Mouse (Mus musculus) forebrain, embryonic 11.5 days (tissue): ENCODE results near the gene Ilkap. TPM values are rescaled to one million over a fixed set of nuclear protein-coding genes. Genes with fewer than 3 reads are reported as not detected.

Experiments used
- ATAC-seq: fragments of 200-750 bp; cut with Nextera tagmentation; replicated peaks from 2 replicates; pipeline ENCODE4 v1.8.0; 2017; ENCODE audit warnings: moderate TSS enrichment; ENCODE audit not compliant: low FRiP score
- DNase-seq: peaks from one replicate; pipeline ENCODE4 v3.0.0-alpha.2; 2017; ENCODE audit warnings: low spot score
- H3K27ac ChIP-seq: fragments of 300-500 bp; sonication (generic); 2 replicates; pipeline ENCODE4 v1.5.1; 2014; ENCODE audit warnings: low read depth, low read length
- H3K27me3 ChIP-seq: fragments of 300-500 bp; sonication (generic); 2 replicates; pipeline ENCODE4 v1.6.1; 2014; ENCODE audit warnings: mild to moderate bottlenecking, low read length, mixed read lengths; ENCODE audit not compliant: control insufficient read depth, insufficient read depth
- H3K36me3 ChIP-seq: fragments of 300-500 bp; sonication (generic); 2 replicates; pipeline ENCODE4 v1.6.1; 2014; ENCODE audit warnings: mild to moderate bottlenecking, low read length, moderate library complexity, mixed read lengths; ENCODE audit not compliant: control insufficient read depth, insufficient read depth
- H3K4me1 ChIP-seq: fragments of 300-500 bp; sonication (generic); replicated peaks from 2 replicates; pipeline ENCODE4 v1.6.1; 2014; ENCODE audit warnings: low read length, mixed read lengths; ENCODE audit not compliant: control insufficient read depth, insufficient read depth
- H3K4me2 ChIP-seq: fragments of 300-500 bp; sonication (generic); 2 replicates; pipeline ENCODE4 v1.6.1; 2014; ENCODE audit warnings: low read depth, mild to moderate bottlenecking, low read length, moderate library complexity, mixed read lengths; ENCODE audit not compliant: severe bottlenecking
- H3K4me3 ChIP-seq: fragments of 300-500 bp; sonication (generic); 2 replicates; pipeline ENCODE4 v1.5.1; 2014; ENCODE audit warnings: low read depth, low read length
- H3K9ac ChIP-seq: fragments of 300-500 bp; sonication (generic); 2 replicates; pipeline ENCODE4 v1.6.1; 2014; ENCODE audit warnings: low read length
- H3K9me3 ChIP-seq: fragments of 300-500 bp; sonication (generic); 2 replicates; pipeline ENCODE4 v1.6.1; 2016; ENCODE audit warnings: low read length, mixed read lengths; ENCODE audit not compliant: control insufficient read depth
- WGBS: fragments of 180-500 bp; shearing (Covaris S2); extraction: QIAGEN DNeasy Blood & Tissue Kit; methylation state at CpG from one replicate; pipeline ENCODE4 v1.1.7; 2014; 5-methylcytosine and 5-hydroxymethylcytosine counted together
- polyA plus RNA-seq: library from polyadenylated mRNA; unstranded; fragments of >200 nt; fragmentation: Nextera tagmentation; extraction: Ambion mirVana; gene quantifications from 2 replicates; pipeline ENCODE4 v1.2.1, GENCODE M21; 2014

Gene Ilkap
- polyA plus RNA-seq, 1 experiment from 2014 or later, result 161 TPM

- WGBS, result 88% methylated on average over 11 of the region's 11 CpGs
- Histone ChIP-seq H3K27me3 (no peaks in the 10 kb centered on the region), H3K4me2 (no peak overlapping the region), H3K4me3 (no peak overlapping the region), H3K4me1 (no peaks in the 10 kb centered on the region), H3K27ac (no peak overlapping the region), H3K9ac (no peak overlapping the region), H3K36me3 (no peaks in the 10 kb centered on the region), H3K9me3 (no peaks in the 10 kb centered on the region)
- DNase-seq (no peak), ATAC-seq (no peak)
Measured at GRCm38 (mm10) chr1:91356105-91356504, 42.5 kb downstream of the Ilkap start.

GRCm38 (mm10) chr1:91352277-91352676 lies 46.3 kb downstream of the Ilkap start:
- ATAC-seq (no peak), DNase-seq (no peak)
- Histone ChIP-seq H3K9ac (no peak overlapping the region), H3K27me3 (no peaks in the 10 kb centered on the region), H3K27ac (no peak overlapping the region), H3K4me3 (no peak overlapping the region), H3K9me3 (no peaks in the 10 kb centered on the region), H3K36me3 (no peaks in the 10 kb centered on the region), H3K4me2 (no peak overlapping the region), H3K4me1 (no peaks in the 10 kb centered on the region)
- WGBS, result 84% methylated on average over 2 of the region's 2 CpGs

- peaks cover 6% of the 10 kb centered on the region for H3K27me3 ChIP-seq
- DNase-seq (no peak), ATAC-seq (no peak)
- H3K4me2 ChIP-seq, result no peak overlapping the region
- no peaks in the 10 kb centered on the region for H3K36me3 ChIP-seq
- no peak overlapping the region for H3K27ac ChIP-seq
- no peak overlapping the region for H3K4me3 ChIP-seq
- no peaks in the 10 kb centered on the region for H3K4me1 ChIP-seq
- H3K9me3 ChIP-seq, result no peaks in the 10 kb centered on the region
- H3K9ac ChIP-seq, result no peak overlapping the region
- 84% methylated on average over 3 of the region's 3 CpGs for WGBS
Measured at GRCm38 (mm10) chr1:91351249-91351648, 47.4 kb downstream of the Ilkap start.

- Histone ChIP-seq H3K4me3 (no peak within 1 kb of the TSS), H3K4me2 (no peak within 1 kb of the TSS), H3K9ac (no peak within 1 kb of the TSS), H3K9me3 (no peaks in the 10 kb centered on the region), H3K4me1 (no peaks in the 10 kb centered on the region), H3K27me3 (peaks cover 10% of the 10 kb centered on the region), H3K36me3 (no peaks in the 10 kb centered on the region), H3K27ac (no peak within 1 kb of the TSS)
- ATAC-seq (no peak), DNase-seq (no peak)
- 58% methylated on average over 4 of the region's 4 CpGs for WGBS
Measured at GRCm38 (mm10) chr1:91350841-91351240, 47.8 kb downstream of the Ilkap start, which contains the start of gene Klhl30. Gene Klhl30, plus strand, starts transcription at chr1:91351016.

GRCm38 (mm10) chr1:91346892-91347291 lies 51.7 kb downstream of the Ilkap start:
- Histone ChIP-seq H3K27me3 (peaks cover 36% of the 10 kb centered on the region), H3K27ac (no peak overlapping the region), H3K36me3 (no peaks in the 10 kb centered on the region), H3K4me3 (no peak overlapping the region), H3K4me2 (no peak overlapping the region), H3K9ac (no peak overlapping the region), H3K4me1 (peaks cover 5% of the 10 kb centered on the region; the same call in 1 of the 2 replicates), H3K9me3 (no peaks in the 10 kb centered on the region)
- 30% methylated on average over 3 of the region's 3 CpGs for WGBS
- DNase-seq (peak; percentile 80), ATAC-seq (peak; percentile 73)

GRCm38 (mm10) chr1:91344921-91345685 lies 53.5 kb downstream of the Ilkap start:
- H3K27ac ChIP-seq, result no peak overlapping the region
- H3K36me3 ChIP-seq, result no peaks in the 10 kb centered on the region
- H3K9ac ChIP-seq, result no peak overlapping the region
- H3K4me1 ChIP-seq, result peaks cover 5% of the 10 kb centered on the region; the same call in 1 of the 2 replicates
- peak; percentile 57 for DNase-seq
- H3K4me3 ChIP-seq, result peak overlapping the region; percentile 25
- no peak for ATAC-seq
- no peaks in the 10 kb centered on the region for H3K9me3 ChIP-seq
- WGBS, result 3% methylated on average over 68 of the region's 68 CpGs
- peak overlapping the region; percentile 46 for H3K4me2 ChIP-seq
- H3K27me3 ChIP-seq, result peaks cover 36% of the 10 kb centered on the region

GRCm38 (mm10) chr1:91344001-91344400 lies 54.6 kb downstream of the Ilkap start:
- no peak overlapping the region for H3K4me2 ChIP-seq
- H3K4me1 ChIP-seq, result peaks cover 5% of the 10 kb centered on the region; the same call in 1 of the 2 replicates
- no peaks in the 10 kb centered on the region for H3K36me3 ChIP-seq
- ATAC-seq (no peak), DNase-seq (no peak)
- H3K27me3 ChIP-seq, result peaks cover 36% of the 10 kb centered on the region
- no peaks in the 10 kb centered on the region for H3K9me3 ChIP-seq
- H3K9ac ChIP-seq, result no peak overlapping the region
- H3K27ac ChIP-seq, result no peak overlapping the region
- no peak overlapping the region for H3K4me3 ChIP-seq
- 83% methylated on average over 3 of the region's 3 CpGs for WGBS

- Histone ChIP-seq H3K27me3 (no peaks in the 10 kb centered on the region), H3K27ac (no peak overlapping the region), H3K36me3 (no peaks in the 10 kb centered on the region), H3K9ac (no peak overlapping the region), H3K4me1 (no peaks in the 10 kb centered on the region), H3K9me3 (no peaks in the 10 kb centered on the region), H3K4me3 (no peak overlapping the region), H3K4me2 (no peak overlapping the region)
- WGBS, result 90% methylated on average over 7 of the region's 7 CpGs
- no peak for ATAC-seq
- no peak for DNase-seq
Measured at GRCm38 (mm10) chr1:91337355-91337754, 61.3 kb downstream of the Ilkap start.

GRCm38 (mm10) chr1:91333582-91333981 lies 65.0 kb downstream of the Ilkap start:
- Histone ChIP-seq H3K4me3 (no peak overlapping the region), H3K9me3 (no peaks in the 10 kb centered on the region), H3K27me3 (no peaks in the 10 kb centered on the region), H3K36me3 (no peaks in the 10 kb centered on the region), H3K9ac (no peak overlapping the region), H3K4me2 (no peak overlapping the region), H3K4me1 (no peaks in the 10 kb centered on the region), H3K27ac (no peak overlapping the region)
- ATAC-seq (no peak), DNase-seq (no peak)
